Mouse (Mus musculus) right cerebral cortex, adult 2 months (tissue): ENCODE measurements at regions not wholly inside any gene's neighbourhood (a gene's known extent, or its start where the extent isn't known, plus 50 kb on each side); places are given as distances from the start of the nearest gene placed in this dataset.
A peak's percentile ranks its signal among the peaks of the same experiment; 100 is the strongest.

Experiments
- DNase-seq, 2 experiments: peaks; one replicate each; pipeline ENCODE4 v3.0.0; 2021 to 2022; ENCODE audit warnings: low spot score in 2 of 2

DNA sequence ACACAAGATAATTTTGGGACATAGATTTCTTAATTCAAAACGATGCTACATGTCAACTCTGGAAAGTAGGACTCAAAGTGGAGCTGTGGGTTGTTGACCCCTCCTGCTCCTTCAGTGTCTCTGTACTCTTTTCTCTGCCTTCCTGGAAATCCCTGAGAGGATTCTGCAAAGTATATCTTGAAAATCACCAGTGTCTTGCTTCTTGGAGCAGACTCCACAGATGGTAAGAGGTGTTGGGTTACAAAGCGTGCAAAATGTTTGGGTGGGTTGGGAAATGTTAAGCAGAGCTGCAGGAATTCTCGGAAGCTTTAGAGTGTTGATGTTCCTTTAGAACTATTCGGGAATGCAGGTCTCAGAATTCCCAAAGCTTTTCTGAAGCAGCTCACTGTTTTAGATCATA lies 61.5 kb upstream of the Abcb5 start:
- peak; percentile 7 to 8 for DNase-seq

DNA sequence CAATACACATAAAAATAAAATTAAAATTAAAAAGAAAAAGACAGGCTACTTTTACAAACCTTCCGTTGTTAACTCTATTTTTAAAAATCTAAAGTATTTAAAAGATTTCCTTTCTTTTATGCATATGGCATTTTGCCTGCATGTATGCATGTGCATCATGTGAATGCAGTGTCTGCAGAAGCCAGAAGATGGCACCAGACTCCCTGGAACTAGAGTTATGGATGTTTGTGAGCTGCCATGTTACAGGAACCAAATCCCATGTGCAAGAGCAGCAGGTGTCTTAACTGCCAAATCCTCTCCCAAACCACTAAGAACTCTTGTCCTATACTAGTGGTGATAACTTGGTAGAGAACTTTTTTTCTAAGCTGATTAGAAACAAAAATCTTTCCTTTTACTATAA lies 60.1 kb upstream of the Abcb5 start:
- peak; percentile 26 to 27 for DNase-seq

DNA sequence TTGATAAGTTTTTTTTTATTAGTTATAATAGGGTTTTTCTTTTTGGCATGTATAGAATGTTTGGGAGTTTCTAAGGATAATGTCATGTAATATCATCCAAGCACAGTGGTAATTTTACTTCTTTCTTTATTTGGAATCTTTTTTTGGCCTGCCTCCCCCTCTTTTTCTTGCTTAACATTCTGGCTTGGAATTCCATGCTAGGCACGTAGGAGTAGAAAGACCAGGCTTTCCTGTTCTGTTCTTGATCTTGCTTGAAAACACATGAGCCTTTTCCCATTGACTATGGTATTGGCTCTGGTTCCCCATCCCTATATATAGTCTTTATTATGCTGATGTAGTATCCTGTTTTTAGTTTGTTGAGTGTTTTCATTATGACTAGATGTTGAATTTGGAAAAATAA lies 57.8 kb upstream of the Abcb5 start:
- no peak for DNase-seq
